ENCODE assay signal across 11 mouse cellular contexts in the genomic region with DNA sequence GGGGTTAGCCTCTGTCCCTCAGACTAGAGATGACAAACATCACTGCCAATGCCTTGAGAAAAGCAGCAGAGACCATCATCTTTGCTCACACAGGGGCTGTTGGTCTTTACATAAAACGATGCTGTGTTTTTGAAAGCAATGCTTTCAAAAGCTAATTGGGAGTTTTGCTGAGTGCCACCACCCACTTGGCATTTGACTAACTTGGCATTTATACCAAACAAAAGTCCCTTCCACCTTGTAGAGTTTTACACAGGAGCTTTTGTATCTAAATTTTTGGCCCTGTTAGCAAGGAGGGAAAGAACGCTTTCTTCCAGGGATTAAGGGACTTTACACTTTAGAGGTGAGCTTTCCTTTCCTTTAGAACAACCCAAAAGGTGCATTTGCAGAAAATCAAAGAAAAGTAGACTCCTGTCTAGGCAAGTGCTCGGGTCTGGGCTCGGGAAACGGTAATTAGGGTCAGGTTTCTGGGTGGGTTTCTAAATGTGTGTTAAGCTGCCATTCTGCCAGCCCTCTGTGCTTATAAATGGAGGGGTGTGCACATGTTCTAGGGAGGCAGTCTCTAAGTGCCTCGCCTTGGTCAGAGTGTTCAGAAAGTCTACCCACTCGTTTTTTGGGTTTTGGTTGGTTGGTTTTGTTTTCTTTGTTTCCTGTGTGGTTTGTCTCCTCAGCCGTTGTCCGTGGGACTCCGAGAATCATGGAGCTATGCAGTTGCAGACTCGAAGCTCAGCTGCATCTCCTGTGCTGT. TPM values are rescaled to one million over a fixed set of nuclear protein-coding genes. Genes with fewer than 3 reads are reported as not detected.
DNase-seq lines count a peak whose midpoint lies in the region; ATAC-seq and TF ChIP-seq lines count a peak whose summit lies in the region.
"Had no signal": no experiment of that assay in that cellular context is flagged by ENCODE, and none has a peak within 500 bp of the region (broad histone marks: within the 10 kb centered on the region; RNA-seq: fewer than 3 reads in every experiment).

No protein-coding gene starts in this region.

- H3K4me1 ChIP-seq in kidney, embryonic 15.5 days: no peaks in the 10 kb centered on the region
- H3K4me1 ChIP-seq in forebrain, embryonic 15.5 days: peaks cover 21% of the 10 kb centered on the region

- ATAC-seq in kidney, embryonic 15.5 days (replicated peaks; ENCODE audit: low FRiP score): no peak
- ATAC-seq in forebrain, embryonic 15.5 days (replicated peaks): no peak

- H3K9ac ChIP-seq in kidney, embryonic 15.5 days: no peak overlapping the region
- H3K9ac ChIP-seq in forebrain, embryonic 15.5 days (replicated peaks): no peak overlapping the region
- H3K9ac ChIP-seq: heart, embryonic 12.5 days; liver, embryonic 15.5 days had no signal

- intact Hi-C loops in left cerebral cortex, postnatal 4 days (cut with DNase I): no loop called here

- 0 out of 2 replicates have a peak overlapping the region, but pooled peaks have one; percentile 14 for H3K4me2 ChIP-seq in kidney, embryonic 15.5 days
- peak overlapping the region; percentile 29; the same call in 1 of the 2 replicates for H3K4me2 ChIP-seq in forebrain, embryonic 15.5 days (replicated peaks)
- H3K4me2 ChIP-seq: heart, embryonic 12.5 days; liver, embryonic 15.5 days had no signal

- DNase-seq in kidney, postnatal 36 days: no peak
- peak; percentile 58 for DNase-seq in brain, embryonic 14.5 days (ENCODE audit: low read depth)
- DNase-seq in thymus, postnatal 10 days (ENCODE audit: low spot score in 2 of 2): peak; percentile 28 to 35
- DNase-seq in left cerebral cortex, postnatal 4 days: no peak
- DNase-seq in frontal cortex, postnatal 36 days (ENCODE audit: low spot score in 2 of 2): no peak
- DNase-seq in T-cell, adult 2 months (ENCODE audit: low spot score): no peak
- DNase-seq: cerebellum, postnatal 36 days had no signal

- no peak for TF ChIP-seq CTCF in brain, embryonic 14.5 days (IDR thresholded peaks at IDR 0.05; ENCODE audit: borderline replicate concordance, extremely low read depth, insufficient read depth, insufficient read length)

- H3K36me3 ChIP-seq in kidney, embryonic 15.5 days: no peaks in the 10 kb centered on the region
- no peaks in the 10 kb centered on the region for H3K36me3 ChIP-seq in forebrain, embryonic 15.5 days
- H3K36me3 ChIP-seq: heart, embryonic 12.5 days; liver, embryonic 15.5 days had no signal

- no peak overlapping the region for H3K27ac ChIP-seq in kidney, embryonic 15.5 days
- no peak overlapping the region for H3K27ac ChIP-seq in forebrain, embryonic 15.5 days (replicated peaks)
- H3K27ac ChIP-seq: liver, embryonic 15.5 days had no signal

- no peaks in the 10 kb centered on the region for H3K9me3 ChIP-seq in kidney, embryonic 15.5 days (replicated peaks)
- no peaks in the 10 kb centered on the region for H3K9me3 ChIP-seq in forebrain, embryonic 15.5 days
- H3K9me3 ChIP-seq: heart, embryonic 12.5 days; liver, embryonic 15.5 days had no signal

- no peak overlapping the region for H3K4me3 ChIP-seq in kidney, embryonic 15.5 days (replicated peaks)
- H3K4me3 ChIP-seq in forebrain, embryonic 15.5 days: no peak overlapping the region
- H3K4me3 ChIP-seq: heart, embryonic 12.5 days; liver, embryonic 15.5 days had no signal

- WGBS in kidney, embryonic 15.5 days: 31% methylated on average over 11 of the region's 11 CpGs
- WGBS in forebrain, embryonic 15.5 days: 6% methylated on average over 11 of the region's 11 CpGs

- no peak for TF ChIP-seq POLR2A in brain, embryonic 14.5 days (IDR thresholded peaks at IDR 0.05; ENCODE audit: borderline replicate concordance, extremely low read depth, insufficient read depth, insufficient read length, poor library complexity, severe bottlenecking)

- 0 out of 2 replicates have a peak, but pooled peaks cover 6% of the 10 kb centered on the region for H3K27me3 ChIP-seq in kidney, embryonic 15.5 days
- no peaks in the 10 kb centered on the region for H3K27me3 ChIP-seq in forebrain, embryonic 15.5 days
- H3K27me3 ChIP-seq: heart, embryonic 12.5 days; liver, embryonic 15.5 days had no signal

RNA-seq across cellular contexts. Expression of a gene that starts 18.8 kb away (rescaled TPM):
- polyA plus RNA-seq in kidney, embryonic 15.5 days (2015; fragmentation: Nextera tagmentation; extraction: Ambion mirVana): 206 and 215 TPM in 2 replicates
- polyA plus RNA-seq in brain, embryonic 14.5 days (2012; rRNA removed): 91.3 and 154 TPM in 2 replicates
- polyA plus RNA-seq in forebrain, embryonic 15.5 days (2015; fragmentation: Nextera tagmentation; extraction: Ambion mirVana): 166 and 170 TPM in 2 replicates
- 100 to 1,000 TPM; 151 to 163 TPM for total RNA-seq in left cerebral cortex, postnatal 4 days (2021)

Comparison
In these comparisons a context has a peak if more than half of its experiments do, and no peak if none do; other contexts are left out.
1. DNase-seq: peak in brain, embryonic 14.5 days (single experiment) and thymus, postnatal 10 days (2 of 2); none in kidney, postnatal 36 days (0 of 2), left cerebral cortex, postnatal 4 days (single experiment), frontal cortex, postnatal 36 days (0 of 2) and T-cell, adult 2 months (single experiment).